2 mouse cellular contexts compared by ENCODE assay signal in genomic region chr4:107134891-107135290, GRCm38 (mm10).
TF ChIP-seq lines count a peak whose summit lies in the region.

No protein-coding gene starts in this region.

TF ChIP-seq in ES-E14, 5 proteins besides CTCF, POLR2A, EP300 and RAD21 (continued from another document):
- no peak for TF ChIP-seq HCFC1 (IDR thresholded peaks at IDR 0.05; ENCODE audit: borderline replicate concordance, insufficient read depth, low read length)

TF ChIP-seq in MEL, 35 proteins besides CTCF, POLR2A, EP300 and RAD21 (continued from another document):
- TF ChIP-seq POLR2AphosphoS5 (IDR thresholded peaks at IDR 0.05; ENCODE audit: borderline replicate concordance, low read depth, low read length) (no peak), ETS1 (IDR thresholded peaks at IDR 0.05; ENCODE audit: low read depth, low read length) (0 out of 2 replicates have a peak, but pooled peaks have one; percentile 24), ELF1 (IDR thresholded peaks at IDR 0.05; ENCODE audit: low read depth, low read length) (0 out of 2 replicates have a peak, but pooled peaks have one; percentile 39), USF2 (IDR thresholded peaks at IDR 0.05; ENCODE audit: borderline replicate concordance in 1 of 2, insufficient read depth in 1 of 2, low read depth in 1 of 2, low read length in 2 of 2) (no peak), POLR2AphosphoS2 (IDR thresholded peaks at IDR 0.05; ENCODE audit: low read length) (no peak), E2F4 (IDR thresholded peaks at IDR 0.05; ENCODE audit: borderline replicate concordance, low read depth, low read length) (no peak), ZNF384 (IDR thresholded peaks at IDR 0.05; ENCODE audit: low read depth, low read length) (peak; percentile 96), JUND (IDR thresholded peaks at IDR 0.05; ENCODE audit: low read depth, low read length) (no peak), UBTF (IDR thresholded peaks at IDR 0.05; ENCODE audit: borderline replicate concordance, insufficient read depth, low read depth, low read length) (no peak), GABPA (IDR thresholded peaks at IDR 0.05; ENCODE audit: low read depth, low read length) (no peak)
